ENCODE assay signal across 7 mouse cellular contexts in the genomic region with DNA sequence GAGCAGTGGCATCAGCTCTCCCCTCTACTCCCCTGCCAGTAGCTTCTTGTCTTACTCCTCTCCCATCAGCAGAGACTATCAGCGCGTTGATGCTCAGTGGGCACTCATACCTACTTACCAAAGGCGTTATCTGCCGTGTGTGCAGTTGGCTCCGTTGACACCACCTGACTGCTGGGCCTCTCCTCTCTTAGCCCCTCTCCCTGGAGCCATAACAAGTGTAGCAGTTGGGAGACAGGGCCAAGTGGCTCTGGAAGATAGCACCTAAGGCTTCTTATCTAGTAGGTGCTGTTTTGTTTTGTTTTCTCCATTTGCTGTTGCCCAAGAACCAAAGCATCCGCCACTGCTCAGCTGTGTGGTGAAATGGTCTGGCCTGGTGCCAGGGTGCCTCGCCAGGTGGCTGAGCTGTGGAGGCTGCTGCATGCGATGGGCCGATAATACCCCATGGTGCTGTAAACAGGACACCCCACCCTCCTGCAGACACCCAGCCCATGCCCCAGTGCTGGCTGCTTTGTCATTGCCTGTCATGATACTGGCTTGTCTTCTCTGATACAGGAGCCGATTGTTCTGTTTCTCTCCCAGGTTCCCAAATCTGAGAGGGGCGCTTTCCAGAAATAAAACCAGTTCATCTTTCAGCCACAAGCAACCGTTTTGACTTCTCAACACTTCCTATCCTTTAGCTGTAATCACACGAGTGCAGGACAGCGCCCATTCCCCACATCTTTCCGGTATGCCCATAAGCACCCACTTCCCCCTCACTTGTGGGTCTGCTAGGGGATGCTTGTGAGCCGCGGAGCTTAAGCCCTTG. TPM values are rescaled to one million over a fixed set of nuclear protein-coding genes. Genes with fewer than 3 reads are reported as not detected.
DNase-seq lines count a peak whose midpoint lies in the region; ATAC-seq and TF ChIP-seq lines count a peak whose summit lies in the region.

No protein-coding gene starts in this region.

- no peak overlapping the region for H3K4me3 ChIP-seq in midbrain, postnatal 0 days (ENCODE audit: low read depth, low read length)

- ATAC-seq in midbrain, postnatal 0 days (ENCODE audit: low FRiP score), result no peak

- no peak overlapping the region for H3K27ac ChIP-seq in midbrain, postnatal 0 days (ENCODE audit: low read depth, low read length)

- 74% methylated on average over 17 of the region's 17 CpGs for WGBS in midbrain, postnatal 0 days

- H3K4me1 ChIP-seq in midbrain, postnatal 0 days (ENCODE audit: insufficient read depth, low read length), result no peaks in the 10 kb centered on the region

- no peak for TF ChIP-seq POLR2A in brain, embryonic 14.5 days (IDR thresholded peaks at IDR 0.05; ENCODE audit: borderline replicate concordance, extremely low read depth, insufficient read depth, insufficient read length, poor library complexity, severe bottlenecking)

- H3K4me2 ChIP-seq in midbrain, postnatal 0 days (ENCODE audit: low read depth, low read length, poor library complexity, severe bottlenecking), result no peak overlapping the region

- no peak for TF ChIP-seq CTCF in brain, embryonic 14.5 days (IDR thresholded peaks at IDR 0.05; ENCODE audit: borderline replicate concordance, extremely low read depth, insufficient read depth, insufficient read length)
- no peak for TF ChIP-seq CTCF in midbrain, postnatal 0 days (IDR thresholded peaks at IDR 0.05)

- no peak overlapping the region for H3K9ac ChIP-seq in midbrain, postnatal 0 days (replicated peaks; ENCODE audit: low read length, poor library complexity, severe bottlenecking)

- H3K36me3 ChIP-seq in midbrain, postnatal 0 days (ENCODE audit: insufficient read depth, low read length), result no peaks in the 10 kb centered on the region

- H3K9me3 ChIP-seq in midbrain, postnatal 0 days (ENCODE audit: low read length), result no peaks in the 10 kb centered on the region

- H3K27me3 ChIP-seq in midbrain, postnatal 0 days (ENCODE audit: insufficient read depth, low read length), result no peaks in the 10 kb centered on the region

- intact Hi-C loops in gastrocnemius, postnatal 36 days (cut with DNase I), result no loop called here

- peak; percentile 37 for DNase-seq in right cerebral cortex, postnatal 4 days
- DNase-seq in right cerebral cortex, adult 18-20 months, result no peak
- DNase-seq in brain, embryonic 14.5 days (ENCODE audit: low read depth), result peak; percentile 66
- DNase-seq in gastrocnemius, postnatal 36 days, result peak; percentile 59 to 64
- DNase-seq in kidney, postnatal 25 days, result peak; percentile 52 to 72
- DNase-seq in midbrain, postnatal 0 days (ENCODE audit: low spot score), result peak; percentile 16
- DNase-seq in thymus, postnatal 14 days, result peak; percentile 91

RNA-seq across cellular contexts. Expression of gene Fam117a, which starts 19.9 kb away (rescaled TPM):
- polyA plus RNA-seq in brain, embryonic 14.5 days (2012; rRNA removed), result 9.9 and 14.4 TPM in 2 replicates
- 1 to 10 TPM; 2.0 to 2.2 TPM for total RNA-seq in gastrocnemius, postnatal 36 days (2021)
- total RNA-seq in midbrain, postnatal 0 days (2014; rRNA removed), result 5.3 and 6.1 TPM in 2 replicates
- polyA plus RNA-seq in midbrain, postnatal 0 days (2015; fragmentation: Nextera tagmentation; extraction: Ambion mirVana), result 1.1 and 1.6 TPM in 2 replicates

RNA-seq across cellular contexts. Expression of gene Slc35b1, which starts 27.8 kb away (rescaled TPM):
- 116 and 157 TPM in 2 replicates for polyA plus RNA-seq in brain, embryonic 14.5 days (2012; rRNA removed)
- total RNA-seq in gastrocnemius, postnatal 36 days (2021), result 10 to 100 TPM; 39.5 to 46.8 TPM
- total RNA-seq in midbrain, postnatal 0 days (2014; rRNA removed), result 92.4 and 99.1 TPM in 2 replicates
- polyA plus RNA-seq in midbrain, postnatal 0 days (2015; fragmentation: Nextera tagmentation; extraction: Ambion mirVana), result 154 and 168 TPM in 2 replicates

RNA-seq across cellular contexts. Expression of gene Kat7, which starts 46.6 kb away (rescaled TPM):
- 48.5 and 50.9 TPM in 2 replicates for polyA plus RNA-seq in brain, embryonic 14.5 days (2012; rRNA removed)
- total RNA-seq in gastrocnemius, postnatal 36 days (2021), result 10 to 100 TPM; 20.8 to 25.1 TPM
- 72.5 and 113 TPM in 2 replicates for total RNA-seq in midbrain, postnatal 0 days (2014; rRNA removed)
- polyA plus RNA-seq in midbrain, postnatal 0 days (2015; fragmentation: Nextera tagmentation; extraction: Ambion mirVana), result 65.6 and 72.7 TPM in 2 replicates

RNA-seq across cellular contexts. Expression of gene Spop, which starts 57.2 kb away (rescaled TPM):
- polyA plus RNA-seq in brain, embryonic 14.5 days (2012; rRNA removed), result 44.8 and 71.4 TPM in 2 replicates
- total RNA-seq in gastrocnemius, postnatal 36 days (2021), result 100 to 1,000 TPM; 178 to 196 TPM
- 54.3 and 66.5 TPM in 2 replicates for total RNA-seq in midbrain, postnatal 0 days (2014; rRNA removed)
- polyA plus RNA-seq in midbrain, postnatal 0 days (2015; fragmentation: Nextera tagmentation; extraction: Ambion mirVana), result 192 and 231 TPM in 2 replicates
